Mouse (Mus musculus) kidney, embryonic 14.5 days (tissue): ENCODE data around the gene Lcn6. TPM values are rescaled to one million over a fixed set of nuclear protein-coding genes. Genes with fewer than 3 reads are reported as not detected.
"Not testable (repeated sequence)": the region's sequence is repeated elsewhere in the genome, so short reads cannot be mapped to it uniquely, and the experiment has no call there.

Experiments
- ATAC-seq: fragments of 200-750 bp; cut with Nextera tagmentation; 2 replicates; pipeline ENCODE4 v1.8.0; 2017; ENCODE audit warnings: moderate number of reproducible peaks, mild to moderate bottlenecking, moderate TSS enrichment, moderate library complexity; ENCODE audit not compliant: low FRiP score, low TSS enrichment
- H3K27ac ChIP-seq: fragments of 300-500 bp; sonication (generic); 2 replicates; pipeline ENCODE4 v1.5.1; 2014; ENCODE audit warnings: low read depth, mild to moderate bottlenecking, low read length, moderate library complexity, mixed read lengths
- H3K27me3 ChIP-seq: fragments of 300-500 bp; sonication (generic); 2 replicates; pipeline ENCODE4 v1.6.1; 2014; ENCODE audit warnings: mild to moderate bottlenecking, low read length; ENCODE audit not compliant: control insufficient read depth, insufficient read depth
- H3K36me3 ChIP-seq: fragments of 300-500 bp; sonication (generic); 2 replicates; pipeline ENCODE4 v1.6.1; 2014; ENCODE audit warnings: low read length, mixed read lengths; ENCODE audit not compliant: control insufficient read depth, insufficient read depth
- H3K4me1 ChIP-seq: fragments of 300-500 bp; sonication (generic); 2 replicates; pipeline ENCODE4 v1.6.1; 2014; ENCODE audit warnings: low read length, mixed read lengths; ENCODE audit not compliant: control insufficient read depth, insufficient read depth
- H3K4me2 ChIP-seq: fragments of 300-500 bp; sonication (generic); replicated peaks from 2 replicates; pipeline ENCODE4 v1.6.1; 2014; ENCODE audit warnings: low read depth, mild to moderate bottlenecking, low read length
- H3K4me3 ChIP-seq: fragments of 300-500 bp; sonication (generic); 2 replicates; pipeline ENCODE4 v1.5.1; 2014; ENCODE audit warnings: mild to moderate bottlenecking, low read length
- H3K9ac ChIP-seq: fragments of 300-500 bp; sonication (generic); 2 replicates; pipeline ENCODE4 v1.6.1; 2014; ENCODE audit warnings: low read depth, mild to moderate bottlenecking, low read length, moderate library complexity
- H3K9me3 ChIP-seq: fragments of 300-500 bp; sonication (generic); 2 replicates; pipeline ENCODE4 v1.6.1; 2016; ENCODE audit warnings: low read length; ENCODE audit not compliant: control insufficient read depth
- WGBS: fragments of 180-500 bp; shearing (Covaris S2); extraction: QIAGEN DNeasy Blood & Tissue Kit; methylation state at CpG from one replicate; pipeline ENCODE4 v1.1.7; 2014; 5-methylcytosine and 5-hydroxymethylcytosine counted together
- polyA plus RNA-seq: library from polyadenylated mRNA; unstranded; fragments of >200 nt; fragmentation: Nextera tagmentation; extraction: Ambion mirVana; gene quantifications from 2 replicates; pipeline ENCODE4 v1.2.1, GENCODE M21; 2014

Gene Lcn6
- polyA plus RNA-seq, 1 experiment from 2014 or later = not detected

DNA sequence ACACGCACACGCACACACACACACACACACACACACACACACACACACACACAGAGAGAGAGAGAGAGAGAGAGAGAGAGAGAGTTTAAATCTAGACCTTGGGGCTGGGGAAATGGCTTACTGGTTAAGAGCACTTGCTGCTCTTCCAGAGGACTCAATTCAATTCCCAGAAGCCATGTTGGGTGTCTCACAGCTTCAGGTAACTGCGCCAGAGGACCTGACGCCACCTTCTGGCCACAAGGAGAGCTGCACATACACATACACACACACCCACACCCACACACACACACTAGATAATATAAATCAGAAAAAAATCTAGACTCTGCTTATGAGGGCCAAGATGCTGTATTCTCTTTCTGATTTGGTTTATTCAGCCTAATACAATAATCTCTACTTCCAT is 10.4 kb downstream of the Lcn6 start:
- Histone ChIP-seq H3K9ac (no peak overlapping the region), H3K27ac (no peak overlapping the region), H3K4me1 (no peaks in the 10 kb centered on the region), H3K36me3 (no peaks in the 10 kb centered on the region), H3K27me3 (no peaks in the 10 kb centered on the region), H3K4me2 (no peak overlapping the region), H3K4me3 (no peak overlapping the region), H3K9me3 (no peaks in the 10 kb centered on the region)
- WGBS = 69% methylated on average over 4 of the region's 4 CpGs
- ATAC-seq = no peak

GRCm38 (mm10) chr2:25694605-25695004 is 18.0 kb downstream of the Lcn6 start:
- no peaks in the 10 kb centered on the region for H3K27me3 ChIP-seq
- H3K9me3 ChIP-seq = no peaks in the 10 kb centered on the region
- H3K9ac ChIP-seq = no peak overlapping the region
- no peaks in the 10 kb centered on the region for H3K4me1 ChIP-seq
- H3K4me2 ChIP-seq = no peak overlapping the region
- no peak overlapping the region for H3K27ac ChIP-seq
- no peak for ATAC-seq
- H3K4me3 ChIP-seq = no peak overlapping the region
- H3K36me3 ChIP-seq = no peaks in the 10 kb centered on the region

GRCm38 (mm10) chr2:25696951-25697350 is 20.4 kb downstream of the Lcn6 start:
- Histone ChIP-seq H3K9me3 (no peaks in the 10 kb centered on the region), H3K4me3 (no peak overlapping the region), H3K4me2 (no peak overlapping the region), H3K27ac (no peak overlapping the region), H3K27me3 (no peaks in the 10 kb centered on the region), H3K9ac (no peak overlapping the region), H3K4me1 (no peaks in the 10 kb centered on the region), H3K36me3 (no peaks in the 10 kb centered on the region)
- ATAC-seq = no peak
- WGBS = 25% methylated on average over 4 of the region's 4 CpGs

DNA sequence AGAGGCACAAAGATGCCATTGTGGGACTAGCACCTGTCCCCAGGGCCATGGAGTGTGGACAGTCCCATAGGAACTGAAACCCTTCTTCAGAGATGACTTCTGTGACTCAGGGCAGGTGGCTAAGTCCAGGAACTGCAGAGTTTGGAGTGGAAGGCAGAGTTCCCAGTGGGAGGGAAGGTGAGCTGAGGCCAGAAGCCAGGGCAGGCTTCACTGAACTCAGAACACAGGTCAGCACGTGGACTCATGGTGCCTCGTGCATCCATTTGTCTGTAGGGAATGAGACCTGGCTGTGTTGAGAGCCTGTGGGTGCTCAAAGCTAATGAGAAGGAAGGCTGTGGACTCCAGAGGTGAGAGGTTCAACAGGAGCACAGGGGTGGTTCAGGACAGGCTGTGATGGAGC is 22.1 kb downstream of the Lcn6 start:
- no peak for ATAC-seq
- no peak overlapping the region for H3K4me2 ChIP-seq
- H3K4me1 ChIP-seq = no peaks in the 10 kb centered on the region
- H3K27ac ChIP-seq = no peak overlapping the region
- WGBS = 68% methylated on average over 2 of the region's 2 CpGs
- no peaks in the 10 kb centered on the region for H3K27me3 ChIP-seq
- H3K4me3 ChIP-seq = no peak overlapping the region
- no peaks in the 10 kb centered on the region for H3K36me3 ChIP-seq
- no peaks in the 10 kb centered on the region for H3K9me3 ChIP-seq
- no peak overlapping the region for H3K9ac ChIP-seq

DNA sequence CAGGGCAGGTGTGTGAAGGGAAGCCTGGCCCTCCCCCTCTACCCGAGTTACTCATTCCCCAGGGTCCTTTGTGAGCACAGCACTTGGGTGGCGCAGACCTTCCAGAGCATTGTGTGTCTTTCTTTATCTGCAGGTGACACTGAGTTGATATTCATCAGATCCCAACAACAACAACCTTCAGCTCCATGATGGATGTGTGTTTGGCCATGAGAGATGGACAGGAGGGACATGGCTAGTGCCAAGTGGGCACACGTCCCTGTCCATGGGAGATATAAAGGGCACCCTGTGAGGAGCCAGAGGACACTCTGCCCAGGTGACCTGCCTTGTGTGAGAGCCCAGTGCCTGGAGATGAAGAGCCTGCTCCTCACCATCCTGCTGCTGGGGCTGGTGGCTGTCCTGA is 23.2 kb downstream of the Lcn6 start, which contains the start of gene Obp2a:
Obp2a (plus strand) TSS at position 301 of the 400 bp plus-strand sequence.
- H3K9me3 ChIP-seq, H3K27ac ChIP-seq, H3K9ac ChIP-seq, H3K4me3 ChIP-seq, ATAC-seq, H3K36me3 ChIP-seq, H3K4me1 ChIP-seq, H3K27me3 ChIP-seq, H3K4me2 ChIP-seq: not testable (repeated sequence)
- WGBS = 85% methylated on average over 3 of the region's 3 CpGs

DNA sequence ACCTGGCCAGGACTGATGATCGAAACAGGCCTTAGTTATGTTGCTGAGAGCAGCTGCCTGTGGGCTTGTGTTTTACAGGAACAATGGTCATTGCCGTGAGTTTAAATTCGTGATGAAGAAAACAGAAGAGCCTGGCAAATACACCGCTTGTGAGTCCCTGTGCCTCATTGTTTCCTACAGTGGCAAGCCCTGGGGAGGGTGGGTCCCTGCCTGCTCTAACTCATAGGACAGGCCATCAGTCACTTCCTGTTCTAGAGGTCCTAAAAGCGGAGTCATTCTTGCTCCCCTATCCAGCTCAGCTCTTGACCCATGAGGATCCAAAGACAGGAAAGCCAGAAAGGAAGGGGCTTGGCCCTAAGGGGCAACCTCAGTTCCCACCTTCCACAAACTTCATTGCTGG is 24.4 kb downstream of the Lcn6 start:
- H3K27me3 ChIP-seq = no peaks in the 10 kb centered on the region
- H3K4me2 ChIP-seq = no peak overlapping the region
- H3K27ac ChIP-seq = no peak overlapping the region
- no peak overlapping the region for H3K9ac ChIP-seq
- ATAC-seq = no peak
- H3K4me3 ChIP-seq = no peak overlapping the region
- H3K4me1 ChIP-seq = no peaks in the 10 kb centered on the region
- no peaks in the 10 kb centered on the region for H3K36me3 ChIP-seq
- WGBS = 84% methylated on average over 5 of the region's 5 CpGs
- H3K9me3 ChIP-seq = no peaks in the 10 kb centered on the region

- no peaks in the 10 kb centered on the region for H3K9me3 ChIP-seq
- H3K4me1 ChIP-seq = peaks cover 8% of the 10 kb centered on the region; the same call in 1 of the 2 replicates
- no peaks in the 10 kb centered on the region for H3K27me3 ChIP-seq
- WGBS = 78% methylated on average over 4 of the region's 4 CpGs
- H3K9ac ChIP-seq = no peak overlapping the region
- H3K4me2 ChIP-seq = no peak overlapping the region
- no peak overlapping the region for H3K27ac ChIP-seq
- no peaks in the 10 kb centered on the region; the same call in 1 of the 2 replicates for H3K36me3 ChIP-seq
- no peak overlapping the region for H3K4me3 ChIP-seq
- no peak for ATAC-seq
Measured at GRCm38 (mm10) chr2:25703706-25704105, 27.1 kb downstream of the Lcn6 start.

DNA sequence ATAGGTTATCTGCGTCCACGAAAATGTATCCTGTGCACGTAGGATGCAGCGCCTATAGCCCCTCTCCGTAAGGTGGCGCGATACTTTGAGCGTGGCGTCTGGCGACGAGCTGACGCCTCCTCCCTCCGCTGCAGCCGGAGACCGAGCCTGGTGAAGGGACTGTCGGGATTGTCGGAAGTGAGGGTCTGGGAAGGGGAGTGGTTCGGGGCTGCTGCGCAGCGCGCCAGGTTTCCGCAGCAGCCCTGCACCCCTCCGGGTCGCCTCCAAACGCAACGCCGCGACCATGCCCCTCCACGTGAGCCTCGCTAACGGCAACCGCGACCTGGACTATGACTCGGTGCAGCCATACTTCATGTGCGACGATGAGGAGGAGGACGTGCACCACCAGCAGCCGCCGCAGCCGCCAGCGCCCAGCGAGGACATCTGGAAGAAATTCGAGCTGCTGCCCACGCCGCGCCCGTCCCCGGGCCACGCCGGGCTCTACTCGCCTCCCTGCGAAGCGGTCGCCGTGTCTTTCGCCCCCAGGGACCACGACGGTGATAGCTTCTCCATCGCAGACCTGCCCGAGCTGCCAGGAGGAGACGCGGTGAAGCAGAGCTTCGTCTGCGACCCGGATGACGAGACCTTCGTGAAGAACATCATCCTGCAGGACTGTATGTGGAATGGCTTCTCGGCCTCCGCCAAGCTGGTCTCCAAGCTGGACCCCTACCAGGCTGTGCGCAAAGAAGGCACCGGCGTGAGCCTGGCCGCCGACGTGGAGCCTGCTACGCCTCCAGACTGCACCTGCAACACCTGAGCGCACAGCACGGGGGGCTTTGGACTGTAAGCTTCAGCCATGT is 30.3 kb downstream of the Lcn6 start, which contains the start of gene Bmyc:
Bmyc (plus strand) TSS at position 97 of the 839 bp plus-strand sequence.
- Histone ChIP-seq H3K9me3 (no peaks in the 10 kb centered on the region), H3K27me3 (no peaks in the 10 kb centered on the region), H3K27ac (peak within 1 kb of the TSS; percentile 76), H3K4me2 (peak within 1 kb of the TSS; percentile 92), H3K4me1 (peaks cover 8% of the 10 kb centered on the region; the same call in 1 of the 2 replicates), H3K4me3 (peak within 1 kb of the TSS; percentile 81), H3K36me3 (no peaks in the 10 kb centered on the region; the same call in 1 of the 2 replicates), H3K9ac (peak within 1 kb of the TSS; percentile 68)
- peak; percentile 92 for ATAC-seq
- WGBS = under 1% methylated on average over 78 of the region's 78 CpGs

- no peak overlapping the region for H3K9ac ChIP-seq
- H3K27ac ChIP-seq = no peak overlapping the region
- 0 out of 2 replicates have a peak, but pooled peaks have one; percentile 11 for ATAC-seq
- H3K4me2 ChIP-seq = peak overlapping the region; percentile 27
- no peaks in the 10 kb centered on the region; the same call in 1 of the 2 replicates for H3K36me3 ChIP-seq
- H3K9me3 ChIP-seq = no peaks in the 10 kb centered on the region
- peaks cover 8% of the 10 kb centered on the region; the same call in 1 of the 2 replicates for H3K4me1 ChIP-seq
- WGBS = 74% methylated on average over 2 of the region's 2 CpGs
- no peak overlapping the region for H3K4me3 ChIP-seq
- no peaks in the 10 kb centered on the region for H3K27me3 ChIP-seq
Measured at GRCm38 (mm10) chr2:25708121-25708520, 31.5 kb downstream of the Lcn6 start.
